Mouse (Mus musculus): ENCODE data around the gene Pawr.

Pawr gene

GRCm38 (mm10) chr10:108446041-108446931 lies 114.4 kb downstream of the Pawr start:
- DNase-seq, result peak; percentile 33

- no peak for DNase-seq
Measured at GRCm38 (mm10) chr10:108447211-108447610, 115.3 kb downstream of the Pawr start.

GRCm38 (mm10) chr10:108448421-108448820 lies 116.5 kb downstream of the Pawr start:
- DNase-seq, result no peak

- DNase-seq, result no peak
Measured at GRCm38 (mm10) chr10:108450401-108450800, 118.5 kb downstream of the Pawr start.

GRCm38 (mm10) chr10:108451516-108451915 lies 119.6 kb downstream of the Pawr start:
- DNase-seq, result no peak

GRCm38 (mm10) chr10:108452421-108452820 lies 120.5 kb downstream of the Pawr start:
- DNase-seq, result no peak

- DNase-seq, result no peak
Measured at GRCm38 (mm10) chr10:108453561-108453960, 121.6 kb downstream of the Pawr start.

- no peak for DNase-seq
Measured at GRCm38 (mm10) chr10:108454691-108455117, 122.8 kb downstream of the Pawr start.

- DNase-seq, result no peak
Measured at GRCm38 (mm10) chr10:108455204-108455603, 123.3 kb downstream of the Pawr start.

- no peak for DNase-seq
Measured at GRCm38 (mm10) chr10:108455883-108456282, 124.0 kb downstream of the Pawr start.

- no peak for DNase-seq
Measured at GRCm38 (mm10) chr10:108457054-108457453, 125.1 kb downstream of the Pawr start.

GRCm38 (mm10) chr10:108461862-108462261 lies 129.9 kb downstream of the Pawr start:
- no peak for DNase-seq

Measured in cerebellum, adult 11 months (tissue).